Mouse (Mus musculus) erythroblast, embryonic 14.5 days (primary cell): ENCODE measurements around the gene Rpp14.

Experiments used
- GATA1 ChIP-seq: IDR thresholded peaks from 2 replicates; pipeline ENCODE4 v1.6.1; 2012; ENCODE audit warnings: low read length, inconsistent platforms, mixed read lengths
- TAL1 ChIP-seq: IDR thresholded peaks from 3 replicates; pipeline ENCODE4 v1.6.1; 2012; ENCODE audit warnings: low read length, inconsistent platforms, mixed read lengths

DNA sequence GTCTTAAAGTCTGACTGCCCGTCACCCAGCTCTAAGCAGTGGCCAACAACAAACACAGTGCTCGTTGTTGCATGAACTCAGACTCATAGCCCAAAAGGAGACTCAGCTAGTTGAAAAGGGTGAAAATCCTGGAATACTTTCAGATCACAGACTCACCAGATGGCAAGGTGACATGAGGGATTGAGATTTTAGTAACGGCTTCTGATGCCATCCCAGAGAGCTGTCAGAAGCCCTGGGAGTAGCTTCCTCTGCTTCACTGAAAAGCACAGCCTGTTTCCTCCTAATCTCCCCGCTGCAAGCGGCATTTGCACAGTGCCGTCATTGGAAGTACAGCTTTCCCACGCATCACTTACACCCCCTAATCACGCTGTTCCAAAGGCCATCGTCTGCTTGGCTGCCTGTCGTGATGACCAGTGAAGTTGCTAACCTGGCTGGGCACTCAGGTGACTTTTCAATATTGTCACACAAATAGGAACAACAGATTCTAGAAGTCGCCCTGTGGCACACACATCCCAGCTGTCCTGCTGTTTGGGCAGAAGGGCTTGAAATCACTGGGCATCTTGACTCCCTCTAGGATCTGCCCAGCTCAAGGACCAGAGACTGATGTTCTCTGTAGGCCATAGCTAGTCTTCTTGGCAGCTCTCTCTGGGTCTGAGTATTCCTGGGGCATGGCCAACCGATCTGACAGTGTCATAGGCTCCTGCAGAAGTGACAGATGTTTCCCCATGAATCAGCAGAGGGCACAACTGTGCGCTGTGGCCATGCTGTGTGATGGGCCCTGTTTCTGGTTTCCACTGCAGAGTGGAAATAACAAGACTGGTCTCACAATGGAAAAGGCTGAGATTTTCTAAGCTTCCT lies 47.9 kb upstream of the Rpp14 start:
- TF ChIP-seq GATA1 = no peak
- TF ChIP-seq TAL1 = no peak
